Mouse (Mus musculus): ENCODE results near the gene Olfr1318.

Olfr1318 gene

GRCm38 (mm10) chr2:112153898-112154297 is at the start of gene Olfr1318:
Gene Olfr1318, plus strand, starts transcription at chr2:112154198.
- DNase-seq (ENCODE audit: low read depth, low spot score), result no peak

GRCm38 (mm10) chr2:112115340-112115739 is 38.7 kb upstream of the Olfr1318 start, which contains the start of gene Olfr1315-ps1:
Gene Olfr1315-ps1, minus strand, starts transcription at chr2:112115440.
- no peak for DNase-seq (ENCODE audit: low read depth, low spot score)

GRCm38 (mm10) chr2:112134877-112135276 is 19.1 kb upstream of the Olfr1318 start, which contains the start of gene Olfr1316:
Gene Olfr1316, minus strand, starts transcription at chr2:112134977.
- no peak for DNase-seq (ENCODE audit: low read depth, low spot score)

GRCm38 (mm10) chr2:112140029-112140428 is 14.0 kb upstream of the Olfr1318 start, which contains the start of gene Olfr1317:
Gene Olfr1317, plus strand, starts transcription at chr2:112140329.
- no peak for DNase-seq (ENCODE audit: low read depth, low spot score)

GRCm38 (mm10) chr2:112196859-112197258 is 42.9 kb downstream of the Olfr1318 start:
- peak; percentile 26 for DNase-seq (ENCODE audit: low read depth, low spot score)

GRCm38 (mm10) chr2:112203056-112203455 is 49.1 kb downstream of the Olfr1318 start:
- no peak for DNase-seq (ENCODE audit: low read depth, low spot score)
